Mouse (Mus musculus): ENCODE results near the gene Fam53a.

DNA sequence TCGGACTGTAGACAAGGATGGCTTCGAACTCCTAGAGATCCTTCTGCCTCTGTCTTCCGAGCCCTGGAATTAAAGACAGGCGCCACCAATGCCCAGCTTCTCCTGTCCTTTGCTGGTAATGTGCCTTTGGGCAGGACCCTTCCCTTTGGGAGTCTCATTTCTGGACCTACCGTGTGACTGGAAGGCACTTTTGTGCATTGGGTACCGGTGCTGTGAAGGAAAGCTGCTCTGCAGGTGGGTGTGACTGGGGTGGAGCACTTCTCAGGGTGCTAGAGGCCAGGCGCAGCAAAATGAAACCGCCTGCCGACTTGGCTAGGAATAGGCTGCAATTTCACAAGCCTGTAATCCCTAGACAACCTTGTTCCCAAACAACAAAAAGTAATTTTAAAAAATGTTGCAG lies 626 bp upstream of the Fam53a start:
- TF ChIP-seq POLR2A (IDR thresholded peaks at IDR 0.05; ENCODE audit: insufficient read depth, low read depth, low read length) (no peak), CTCF (IDR thresholded peaks at IDR 0.05; ENCODE audit: insufficient read depth, low read depth, low read length) (no peak)

Measured in olfactory bulb, adult 2 months (tissue).